Mouse (Mus musculus): ENCODE results near the gene Olfr800.

The Olfr800 gene

GRCm38 (mm10) chr10:129657394-129657793 is at the start of gene Olfr800:
Olfr800 (plus strand) TSS chr10:129657694.
- DNase-seq (ENCODE audit: low read depth, low spot score) = no peak

- no peak for DNase-seq (ENCODE audit: low read depth, low spot score)
Measured at GRCm38 (mm10) chr10:129612470-129612869, 45.0 kb upstream of the Olfr800 start, which contains the start of gene Olfr796. Olfr796 (minus strand) TSS chr10:129612570.

GRCm38 (mm10) chr10:129621724-129622123 is 35.8 kb upstream of the Olfr800 start:
- DNase-seq (ENCODE audit: low read depth, low spot score) = peak; percentile 18

GRCm38 (mm10) chr10:129623251-129623650 is 34.2 kb upstream of the Olfr800 start:
- no peak for DNase-seq (ENCODE audit: low read depth, low spot score)

- no peak for DNase-seq (ENCODE audit: low read depth, low spot score)
Measured at GRCm38 (mm10) chr10:129627834-129628233, 29.7 kb upstream of the Olfr800 start, which contains the start of gene Olfr798. Olfr798 (minus strand) TSS chr10:129627934.

GRCm38 (mm10) chr10:129637184-129637583 is 20.3 kb upstream of the Olfr800 start, which contains the start of gene Olfr799:
Olfr799 (plus strand) TSS chr10:129637484.
- DNase-seq (ENCODE audit: low read depth, low spot score) = no peak

- no peak for DNase-seq (ENCODE audit: low read depth, low spot score)
Measured at GRCm38 (mm10) chr10:129651763-129652162, 5.7 kb upstream of the Olfr800 start.

- DNase-seq (ENCODE audit: low read depth, low spot score) = no peak
Measured at GRCm38 (mm10) chr10:129673765-129674164, 16.3 kb downstream of the Olfr800 start, which contains the start of gene Olfr801. Olfr801 (minus strand) TSS chr10:129673865.

GRCm38 (mm10) chr10:129688069-129688468 is 30.6 kb downstream of the Olfr800 start, which contains the start of gene Olfr802:
Olfr802 (minus strand) TSS chr10:129688169.
- no peak for DNase-seq (ENCODE audit: low read depth, low spot score)

GRCm38 (mm10) chr10:129694186-129694585 is 36.7 kb downstream of the Olfr800 start, which contains the start of gene Olfr803:
Olfr803 (minus strand) TSS chr10:129694286.
- DNase-seq (ENCODE audit: low read depth, low spot score) = no peak

- DNase-seq (ENCODE audit: low read depth, low spot score) = no peak
Measured at GRCm38 (mm10) chr10:129702910-129703309, 45.4 kb downstream of the Olfr800 start, which contains the start of gene Olfr804. Olfr804 (plus strand) TSS chr10:129703210.
